Mouse (Mus musculus) splenic B cell, adult 2 months (primary cell): ENCODE data around the gene Vgll4.

Experiments
- DNase-seq: peaks from one replicate; pipeline ENCODE4 v3.0.0-alpha.2; 2011; ENCODE audit warnings: low read depth, low spot score
- H3K27me3 ChIP-seq: 2 replicates; pipeline ENCODE4 v1.6.1; 2012; ENCODE audit warnings: mild to moderate bottlenecking, low read length, moderate library complexity, mixed read lengths; ENCODE audit not compliant: control insufficient read depth, poor library complexity, insufficient read depth, severe bottlenecking
- H3K36me3 ChIP-seq: 2 replicates; pipeline ENCODE4 v1.6.1; 2012; ENCODE audit warnings: mild to moderate bottlenecking, low read length, moderate library complexity, mixed read lengths; ENCODE audit not compliant: control insufficient read depth, poor library complexity, insufficient read depth, severe bottlenecking

The Vgll4 gene

DNA sequence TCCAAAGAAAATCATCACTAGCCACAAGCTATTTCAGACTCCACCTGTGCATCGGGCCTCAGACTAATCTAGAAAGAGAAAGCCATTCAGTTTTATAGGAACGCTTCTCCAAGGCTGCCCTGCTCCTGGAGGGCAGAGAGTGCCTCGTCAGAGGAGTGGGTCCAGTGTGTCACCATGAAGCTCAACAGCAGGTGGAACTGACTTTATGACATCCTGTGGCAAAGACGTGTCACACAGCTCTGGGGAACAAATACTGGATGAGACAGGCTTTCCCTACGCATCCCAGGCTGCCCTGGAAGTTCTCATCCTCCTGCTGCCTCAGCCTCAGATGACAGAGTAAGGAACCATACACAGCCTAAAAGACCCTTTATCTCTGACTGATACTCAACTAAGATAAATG is 63.6 kb downstream of the Vgll4 start:
- no peak for DNase-seq
- Histone ChIP-seq H3K36me3 (no peaks in the 10 kb centered on the region), H3K27me3 (no peaks in the 10 kb centered on the region)

DNA sequence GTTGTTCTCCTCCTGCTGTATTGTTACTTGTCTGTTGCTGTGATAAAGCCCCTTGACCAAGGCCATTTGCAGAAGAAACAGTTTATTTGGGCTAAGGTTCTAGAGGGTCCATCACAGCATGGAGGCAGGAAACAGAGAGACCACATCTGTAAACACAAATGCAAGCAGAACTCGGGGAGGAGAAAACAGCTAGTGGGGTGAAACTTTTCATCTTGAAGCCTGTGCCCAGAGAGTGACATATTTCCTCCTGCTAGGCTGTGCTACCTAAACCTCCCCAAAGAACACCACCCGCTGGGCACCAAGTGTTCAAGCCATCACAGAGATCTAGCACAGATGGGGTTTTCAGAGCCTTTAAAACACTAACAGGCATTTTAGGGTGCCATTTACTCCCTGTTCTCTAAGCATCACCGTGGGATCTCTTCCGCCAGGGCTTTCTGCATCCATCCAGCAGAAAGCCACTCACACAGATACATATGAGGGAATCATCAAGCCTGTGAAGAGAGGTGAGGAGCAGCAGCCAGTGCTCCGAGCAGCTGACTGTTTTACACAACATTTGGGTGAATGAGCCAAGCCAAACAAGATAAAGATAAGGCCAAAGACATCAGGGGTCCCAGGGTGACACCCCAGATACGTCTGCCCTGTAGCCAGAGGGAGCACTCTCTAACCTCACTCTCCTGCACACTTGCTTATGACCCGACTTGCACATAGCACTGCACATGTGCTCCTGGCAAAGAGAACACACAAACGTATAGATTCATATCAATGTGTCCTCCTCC is 64.4 kb downstream of the Vgll4 start:
- Histone ChIP-seq H3K36me3 (no peaks in the 10 kb centered on the region), H3K27me3 (no peaks in the 10 kb centered on the region)
- no peak for DNase-seq

- Histone ChIP-seq H3K36me3 (no peaks in the 10 kb centered on the region), H3K27me3 (no peaks in the 10 kb centered on the region)
- peak; percentile 42 for DNase-seq
Observed at GRCm38 (mm10) chr6:114904818-114905217, 65.0 kb downstream of the Vgll4 start.

DNA sequence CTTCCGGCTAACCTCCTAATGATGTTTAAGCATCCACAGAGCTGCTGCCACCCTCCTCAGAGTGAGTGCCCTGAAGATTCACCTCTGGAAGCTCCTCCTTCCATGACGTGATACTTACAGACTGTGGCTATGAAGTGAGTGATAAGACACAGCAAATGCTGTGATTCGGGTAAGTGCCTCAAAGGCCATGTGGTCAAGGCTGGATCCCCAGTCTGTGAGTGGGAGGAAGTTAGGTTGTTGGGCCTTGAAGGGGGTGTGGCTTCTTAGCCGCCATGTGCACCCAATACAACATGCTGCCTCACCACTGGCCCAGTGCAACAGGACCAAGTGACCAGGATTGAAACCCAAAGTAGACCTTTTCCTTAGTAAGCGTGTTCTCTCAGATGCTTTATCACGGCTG is 65.6 kb downstream of the Vgll4 start:
- Histone ChIP-seq H3K27me3 (no peaks in the 10 kb centered on the region), H3K36me3 (no peaks in the 10 kb centered on the region)
- no peak for DNase-seq

DNA sequence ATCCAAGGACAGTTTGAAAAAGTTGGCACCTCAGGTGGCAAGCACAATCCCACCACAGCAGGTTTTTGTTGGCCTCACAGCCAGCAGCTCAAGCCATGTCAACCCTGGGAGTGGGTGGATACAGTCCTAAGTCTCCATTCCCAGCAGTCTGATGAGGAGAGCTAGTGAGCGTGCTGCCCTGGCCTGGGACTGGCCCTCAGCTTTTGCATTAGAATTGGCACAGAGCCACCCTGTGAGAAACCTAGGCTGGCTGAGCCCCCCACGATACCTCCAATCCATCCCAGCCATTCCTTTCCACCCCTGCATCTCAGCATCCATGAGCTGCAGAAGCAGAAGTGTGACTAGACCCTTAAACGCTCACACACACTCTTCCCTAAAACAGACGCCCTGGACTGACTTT is 67.9 kb downstream of the Vgll4 start:
- no peak for DNase-seq
- no peaks in the 10 kb centered on the region for H3K27me3 ChIP-seq
- H3K36me3 ChIP-seq: no peaks in the 10 kb centered on the region; the same call in 1 of the 2 replicates

GRCm38 (mm10) chr6:114901321-114901824 is 68.4 kb downstream of the Vgll4 start:
- Histone ChIP-seq H3K36me3 (no peaks in the 10 kb centered on the region; the same call in 1 of the 2 replicates), H3K27me3 (no peaks in the 10 kb centered on the region)
- DNase-seq: no peak

DNA sequence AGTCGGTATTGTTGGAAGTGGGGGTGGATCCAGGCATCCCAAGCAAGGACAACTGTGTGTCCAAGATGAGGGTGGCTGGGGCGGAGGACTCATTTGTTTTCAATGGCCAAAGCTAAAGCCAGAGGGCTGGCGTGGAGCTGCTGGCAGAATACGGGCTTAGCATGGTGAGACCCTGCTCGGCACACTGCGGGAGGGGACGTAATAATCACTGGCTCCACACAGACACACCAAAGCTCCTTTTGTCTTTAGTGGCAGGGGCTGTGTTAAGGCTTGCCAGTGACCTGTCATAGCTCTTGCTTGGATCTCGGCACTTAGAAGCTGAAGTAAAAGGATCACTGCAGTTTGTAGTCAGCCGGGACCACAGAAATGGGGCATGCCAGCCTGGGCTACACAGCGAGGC is 69.6 kb downstream of the Vgll4 start:
- no peaks in the 10 kb centered on the region for H3K27me3 ChIP-seq
- H3K36me3 ChIP-seq: no peaks in the 10 kb centered on the region; the same call in 1 of the 2 replicates

DNA sequence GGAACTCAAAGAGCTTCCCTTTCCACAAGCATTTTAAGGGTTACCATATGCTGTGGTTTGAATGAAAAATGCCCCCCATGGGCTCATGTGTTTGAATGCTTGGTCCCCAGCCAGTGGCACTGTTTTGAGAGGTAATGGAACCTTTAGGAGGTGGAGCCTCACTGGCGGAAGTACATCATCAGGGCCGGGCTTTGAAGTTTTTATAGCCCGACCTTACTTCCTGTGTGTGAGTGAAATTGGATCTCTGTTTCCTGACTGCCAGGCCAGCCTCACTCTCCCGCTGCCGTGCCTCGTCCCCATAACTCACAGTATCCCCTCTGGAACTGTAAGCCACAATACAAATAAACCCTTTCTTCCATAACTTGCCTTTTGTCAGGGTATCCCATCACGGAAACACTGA is 70.1 kb downstream of the Vgll4 start:
- H3K36me3 ChIP-seq: no peaks in the 10 kb centered on the region; the same call in 1 of the 2 replicates
- DNase-seq: no peak

More for the DNA sequence above, 69.6 kb downstream of the Vgll4 start:
- DNase-seq: no peak

GRCm38 (mm10) chr6:114898949-114899348 is 70.8 kb downstream of the Vgll4 start:
- H3K27me3 ChIP-seq: no peaks in the 10 kb centered on the region
- no peaks in the 10 kb centered on the region; the same call in 1 of the 2 replicates for H3K36me3 ChIP-seq
- DNase-seq: no peak

More for the DNA sequence above, 70.1 kb downstream of the Vgll4 start:
- H3K27me3 ChIP-seq: no peaks in the 10 kb centered on the region

GRCm38 (mm10) chr6:114896281-114896680 is 73.5 kb downstream of the Vgll4 start:
- no peaks in the 10 kb centered on the region; the same call in 1 of the 2 replicates for H3K36me3 ChIP-seq
- H3K27me3 ChIP-seq: no peaks in the 10 kb centered on the region
- DNase-seq: no peak

DNA sequence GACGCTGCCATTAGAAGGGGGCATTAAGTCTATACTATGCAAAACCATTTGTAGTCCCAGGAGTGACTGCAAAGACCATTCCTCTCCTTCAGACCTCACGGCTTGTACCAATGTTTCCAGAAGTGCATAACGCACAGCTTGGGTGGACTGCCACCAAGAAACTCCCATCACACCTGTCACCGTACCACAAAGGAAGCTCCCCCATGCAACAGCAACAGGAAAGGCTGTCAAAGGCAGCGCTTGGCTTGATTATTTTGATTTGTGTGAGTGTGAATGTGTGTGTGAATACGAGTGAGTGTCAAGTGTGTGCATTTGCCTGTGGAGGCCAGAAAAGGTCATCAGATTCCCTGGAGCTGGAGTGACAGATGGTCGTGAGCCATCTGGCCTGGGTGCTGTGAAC is 74.6 kb downstream of the Vgll4 start:
- no peak for DNase-seq
- H3K27me3 ChIP-seq: no peaks in the 10 kb centered on the region
- no peaks in the 10 kb centered on the region; the same call in 1 of the 2 replicates for H3K36me3 ChIP-seq

DNA sequence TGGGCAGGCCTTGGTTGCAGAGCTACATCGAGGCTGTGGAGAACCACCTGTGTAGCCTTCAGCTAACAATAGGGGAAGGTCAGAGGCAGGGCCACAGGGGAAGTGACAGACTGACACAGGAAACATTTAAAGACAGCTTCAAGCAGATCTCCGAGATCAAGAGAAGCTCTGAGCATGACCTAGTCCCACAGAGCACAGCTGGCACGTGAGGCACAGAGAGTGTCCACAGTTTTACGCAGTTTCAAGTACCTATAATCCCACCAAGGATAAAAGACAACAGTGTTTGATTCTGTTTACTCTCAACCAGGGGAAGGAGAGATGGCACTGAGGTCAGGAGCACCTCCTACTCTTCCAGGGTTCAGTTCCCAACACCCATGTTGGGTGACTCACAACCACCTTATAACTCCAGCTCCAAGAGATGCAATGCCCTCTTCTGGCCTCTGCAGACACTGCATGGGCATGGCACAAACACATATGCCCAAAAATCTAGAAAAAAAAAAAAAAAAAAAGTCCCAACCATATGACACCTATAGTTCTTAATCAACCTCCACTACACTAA is 75.2 kb downstream of the Vgll4 start:
- DNase-seq: peak; percentile 70
- H3K36me3 ChIP-seq: no peaks in the 10 kb centered on the region; the same call in 1 of the 2 replicates
- no peaks in the 10 kb centered on the region for H3K27me3 ChIP-seq

DNA sequence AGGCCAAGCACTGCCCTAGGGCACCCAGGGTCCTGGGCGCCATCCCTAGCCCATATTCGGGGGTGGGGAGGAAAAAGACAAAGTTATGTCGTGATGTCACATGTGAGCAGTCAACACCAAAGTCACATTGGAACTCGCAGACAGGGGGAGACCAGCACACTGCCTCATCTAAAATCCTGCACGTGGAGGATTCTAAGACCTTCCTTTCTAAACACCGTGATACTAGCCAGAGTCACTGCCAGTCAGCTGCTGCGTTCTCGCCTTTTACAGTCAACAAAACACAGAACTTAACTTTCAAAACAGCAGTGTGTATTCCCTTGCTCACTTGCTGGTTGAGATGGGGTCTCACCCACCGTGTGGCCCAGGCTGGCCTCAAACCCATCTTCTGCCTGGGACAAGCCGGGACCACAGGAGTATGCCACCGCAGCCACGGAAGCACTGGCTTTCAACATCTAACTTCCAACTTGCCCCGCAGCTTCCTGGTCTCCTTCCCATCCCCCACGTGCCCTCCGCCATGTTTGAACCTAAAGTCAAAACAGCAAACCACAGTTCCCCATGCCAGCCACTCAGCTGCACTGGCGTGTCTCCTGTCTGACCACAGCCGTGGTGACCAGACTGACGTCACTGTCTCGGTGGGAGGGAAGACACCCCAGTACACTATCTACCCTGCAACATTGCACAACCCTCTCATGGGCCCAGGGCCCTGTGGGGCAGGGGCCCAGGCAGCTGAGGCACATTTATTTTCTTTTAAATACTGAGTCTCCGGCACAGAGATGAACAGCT is 76.2 kb downstream of the Vgll4 start:
- H3K27me3 ChIP-seq: no peaks in the 10 kb centered on the region
- DNase-seq: peak; percentile 87
- no peaks in the 10 kb centered on the region for H3K36me3 ChIP-seq

- no peaks in the 10 kb centered on the region for H3K36me3 ChIP-seq
- DNase-seq: peak; percentile 43
- no peaks in the 10 kb centered on the region for H3K27me3 ChIP-seq
Observed at GRCm38 (mm10) chr6:114892363-114892762, 77.4 kb downstream of the Vgll4 start.

DNA sequence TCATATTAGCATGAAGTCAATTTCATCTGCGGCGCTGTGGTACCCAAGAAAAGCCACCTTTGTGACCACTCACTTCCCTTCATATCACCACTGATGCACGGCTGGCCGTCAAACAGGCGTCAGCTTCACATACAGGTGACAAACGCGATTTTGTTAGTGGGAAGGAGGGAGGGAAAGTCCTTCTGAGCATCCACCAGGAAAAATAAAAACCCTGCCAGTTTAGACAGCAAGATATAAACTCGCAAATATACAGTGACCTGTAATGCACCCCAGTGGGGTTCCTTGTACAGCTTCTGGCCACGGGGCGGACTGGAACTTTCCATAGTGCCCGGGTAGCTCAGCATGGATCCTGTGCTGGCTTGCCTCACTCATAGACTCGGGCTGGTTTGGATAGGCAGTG is 78.0 kb downstream of the Vgll4 start:
- DNase-seq: no peak
- H3K27me3 ChIP-seq: no peaks in the 10 kb centered on the region
- H3K36me3 ChIP-seq: no peaks in the 10 kb centered on the region
